Mouse (Mus musculus): ENCODE measurements around the gene Lrpprc. TPM values are rescaled to one million over a fixed set of nuclear protein-coding genes. Genes with fewer than 3 reads are reported as not detected.

The Lrpprc gene
- total RNA-seq, 1 experiment = 92.0 TPM

- Histone ChIP-seq H3K4me1 (ENCODE audit: control insufficient read depth in 2 of 2, insufficient read depth in 2 of 2, low read length in 2 of 2, poor library complexity in 1 of 2) (no peaks in the 10 kb centered on the region), H3K9me3 (ENCODE audit: control insufficient read depth, insufficient read depth, low read depth, low read length) (no peaks in the 10 kb centered on the region), H3K36me3 (ENCODE audit: control insufficient read depth, insufficient read depth, low read length, poor library complexity, severe bottlenecking) (peaks cover 22% of the 10 kb centered on the region), H3K9ac (ENCODE audit: insufficient read depth, low read depth, low read length, poor library complexity, severe bottlenecking) (no peak overlapping the region), H3K27ac (ENCODE audit: insufficient read depth, low read depth, low read length, poor library complexity, severe bottlenecking) (no peak overlapping the region), H3K4me3 (ENCODE audit: insufficient read depth in 1 of 2, low read depth in 1 of 2, low read length in 2 of 2, poor library complexity in 1 of 2, severe bottlenecking in 1 of 2) (no peak overlapping the region)
- no peak for TF ChIP-seq MAFK (IDR thresholded peaks at IDR 0.05; ENCODE audit: insufficient read depth, low read depth, low read length)
- TF ChIP-seq HCFC1 (IDR thresholded peaks at IDR 0.05; ENCODE audit: borderline replicate concordance, insufficient read depth, low read length) = no peak
- no peak for TF ChIP-seq ZNF384 (IDR thresholded peaks at IDR 0.05; ENCODE audit: low read depth, low read length)
- TF ChIP-seq CHD2 (IDR thresholded peaks at IDR 0.05; ENCODE audit: low read depth, low read length) = no peak
- TF ChIP-seq ZC3H11A (IDR thresholded peaks at IDR 0.05; ENCODE audit: borderline replicate concordance, low read depth, low read length) = no peak
- no peak for DNase-seq (ENCODE audit: low read depth, low spot score)
- in situ Hi-C loops (cut with MboI; ENCODE audit: low sequenced_read_pairs in 2 of 2, unreplicated experiment in 2 of 2) = no loop called here
Observed at GRCm38 (mm10) chr17:84748152-84748682, 42.4 kb downstream of the Lrpprc start.

- H3K9ac ChIP-seq (ENCODE audit: insufficient read depth, low read depth, low read length, poor library complexity, severe bottlenecking) = no peak overlapping the region
- in situ Hi-C loops (cut with MboI; ENCODE audit: low sequenced_read_pairs in 2 of 2, unreplicated experiment in 2 of 2) = no loop called here
- no peak for DNase-seq (ENCODE audit: low read depth, low spot score)
- no peak overlapping the region for H3K27ac ChIP-seq (ENCODE audit: insufficient read depth, low read depth, low read length, poor library complexity, severe bottlenecking)
- no peaks in the 10 kb centered on the region for H3K9me3 ChIP-seq (ENCODE audit: control insufficient read depth, insufficient read depth, low read depth, low read length)
- 0 out of 4 replicates have a peak, but pooled peaks cover 0 to 1% of the 10 kb centered on the region in 2 experiments for H3K4me1 ChIP-seq (ENCODE audit: control insufficient read depth in 2 of 2, insufficient read depth in 2 of 2, low read length in 2 of 2, poor library complexity in 1 of 2)
- H3K36me3 ChIP-seq (ENCODE audit: control insufficient read depth, insufficient read depth, low read length, poor library complexity, severe bottlenecking) = peaks cover 18% of the 10 kb centered on the region
- TF ChIP-seq ZNF384 (IDR thresholded peaks at IDR 0.05; ENCODE audit: low read depth, low read length) = no peak
- TF ChIP-seq CHD2 (IDR thresholded peaks at IDR 0.05; ENCODE audit: low read depth, low read length) = no peak
- TF ChIP-seq ZC3H11A (IDR thresholded peaks at IDR 0.05; ENCODE audit: borderline replicate concordance, low read depth, low read length) = no peak
- no peak for TF ChIP-seq HCFC1 (IDR thresholded peaks at IDR 0.05; ENCODE audit: borderline replicate concordance, insufficient read depth, low read length)
- no peak for TF ChIP-seq MAFK (IDR thresholded peaks at IDR 0.05; ENCODE audit: insufficient read depth, low read depth, low read length)
- H3K4me3 ChIP-seq (ENCODE audit: insufficient read depth in 1 of 2, low read depth in 1 of 2, low read length in 2 of 2, poor library complexity in 1 of 2, severe bottlenecking in 1 of 2) = no peak overlapping the region
Observed at GRCm38 (mm10) chr17:84747212-84747611, 43.4 kb downstream of the Lrpprc start.

GRCm38 (mm10) chr17:84745001-84745400 lies 45.6 kb downstream of the Lrpprc start:
- Histone ChIP-seq H3K27ac (ENCODE audit: insufficient read depth, low read depth, low read length, poor library complexity, severe bottlenecking) (no peak overlapping the region), H3K4me1 (ENCODE audit: control insufficient read depth in 2 of 2, insufficient read depth in 2 of 2, low read length in 2 of 2, poor library complexity in 1 of 2) (0 out of 4 replicates have a peak, but pooled peaks cover 0 to 1% of the 10 kb centered on the region in 2 experiments), H3K9ac (ENCODE audit: insufficient read depth, low read depth, low read length, poor library complexity, severe bottlenecking) (no peak overlapping the region), H3K9me3 (ENCODE audit: control insufficient read depth, insufficient read depth, low read depth, low read length) (no peaks in the 10 kb centered on the region), H3K4me3 (ENCODE audit: insufficient read depth in 1 of 2, low read depth in 1 of 2, low read length in 2 of 2, poor library complexity in 1 of 2, severe bottlenecking in 1 of 2) (no peak overlapping the region), H3K36me3 (ENCODE audit: control insufficient read depth, insufficient read depth, low read length, poor library complexity, severe bottlenecking) (peaks cover 9% of the 10 kb centered on the region)
- in situ Hi-C loops (cut with MboI; ENCODE audit: low sequenced_read_pairs in 2 of 2, unreplicated experiment in 2 of 2) = no loop called here
- no peak for TF ChIP-seq ZC3H11A (IDR thresholded peaks at IDR 0.05; ENCODE audit: borderline replicate concordance, low read depth, low read length)
- TF ChIP-seq CHD2 (IDR thresholded peaks at IDR 0.05; ENCODE audit: low read depth, low read length) = no peak
- TF ChIP-seq MAFK (IDR thresholded peaks at IDR 0.05; ENCODE audit: insufficient read depth, low read depth, low read length) = no peak
- TF ChIP-seq HCFC1 (IDR thresholded peaks at IDR 0.05; ENCODE audit: borderline replicate concordance, insufficient read depth, low read length) = no peak
- no peak for TF ChIP-seq ZNF384 (IDR thresholded peaks at IDR 0.05; ENCODE audit: low read depth, low read length)
- no peak for DNase-seq (ENCODE audit: low read depth, low spot score)

- Histone ChIP-seq H3K4me1 (ENCODE audit: control insufficient read depth in 2 of 2, insufficient read depth in 2 of 2, low read length in 2 of 2, poor library complexity in 1 of 2) (0 out of 4 replicates have a peak, but pooled peaks cover 0 to 1% of the 10 kb centered on the region in 2 experiments), H3K9ac (ENCODE audit: insufficient read depth, low read depth, low read length, poor library complexity, severe bottlenecking) (no peak overlapping the region), H3K27ac (ENCODE audit: insufficient read depth, low read depth, low read length, poor library complexity, severe bottlenecking) (no peak overlapping the region), H3K9me3 (ENCODE audit: control insufficient read depth, insufficient read depth, low read depth, low read length) (no peaks in the 10 kb centered on the region), H3K36me3 (ENCODE audit: control insufficient read depth, insufficient read depth, low read length, poor library complexity, severe bottlenecking) (peaks cover 8% of the 10 kb centered on the region), H3K4me3 (ENCODE audit: insufficient read depth in 1 of 2, low read depth in 1 of 2, low read length in 2 of 2, poor library complexity in 1 of 2, severe bottlenecking in 1 of 2) (no peak overlapping the region)
- in situ Hi-C loops (cut with MboI; ENCODE audit: low sequenced_read_pairs in 2 of 2, unreplicated experiment in 2 of 2) = no loop called here
- TF ChIP-seq ZC3H11A (IDR thresholded peaks at IDR 0.05; ENCODE audit: borderline replicate concordance, low read depth, low read length) (no peak), MAFK (IDR thresholded peaks at IDR 0.05; ENCODE audit: insufficient read depth, low read depth, low read length) (no peak), CHD2 (IDR thresholded peaks at IDR 0.05; ENCODE audit: low read depth, low read length) (no peak), ZNF384 (IDR thresholded peaks at IDR 0.05; ENCODE audit: low read depth, low read length) (no peak)
- DNase-seq (ENCODE audit: low read depth, low spot score) = no peak
Observed at GRCm38 (mm10) chr17:84744256-84744655, 46.3 kb downstream of the Lrpprc start.

Data from ES-E14 (cell line).